Mouse (Mus musculus) liver, postnatal 0 days (tissue): Measurements from ENCODE around the gene Mex3b. TPM values are rescaled to one million over a fixed set of nuclear protein-coding genes. Genes with fewer than 3 reads are reported as not detected.

Experiments used
- ATAC-seq: fragments of 200-750 bp; cut with Nextera tagmentation; 2 replicates; pipeline ENCODE4 v1.8.0; 2017; ENCODE audit warnings: mild to moderate bottlenecking, moderate library complexity
- DNase-seq: peaks from one replicate; pipeline ENCODE4 v3.0.0-alpha.2; 2016
- H3K27ac ChIP-seq: fragments of 300-500 bp; sonication (generic); 2 replicates; pipeline ENCODE4 v1.5.1; 2014; ENCODE audit warnings: antibody characterized with exemption, moderate library complexity, mild to moderate bottlenecking, low read depth
- H3K27me3 ChIP-seq: fragments of 300-500 bp; sonication (generic); 2 replicates; pipeline ENCODE4 v1.6.1; 2014; ENCODE audit warnings: low read length, control low read depth, mixed read lengths; ENCODE audit not compliant: insufficient read depth
- H3K36me3 ChIP-seq: fragments of 300-500 bp; sonication (generic); replicated peaks from 2 replicates; pipeline ENCODE4 v1.6.1; 2014; ENCODE audit warnings: mild to moderate bottlenecking, control low read depth, low read length, moderate library complexity, mixed read lengths; ENCODE audit not compliant: insufficient read depth
- H3K4me1 ChIP-seq: fragments of 300-500 bp; sonication (generic); 2 replicates; pipeline ENCODE4 v1.6.1; 2014; ENCODE audit warnings: antibody characterized with exemption, mild to moderate bottlenecking, control low read depth; ENCODE audit not compliant: insufficient read depth
- H3K4me2 ChIP-seq: fragments of 300-500 bp; sonication (generic); 2 replicates; pipeline ENCODE4 v1.6.1; 2014; ENCODE audit warnings: low read depth, mild to moderate bottlenecking, low read length, moderate library complexity, mixed read lengths
- H3K4me3 ChIP-seq: fragments of 300-500 bp; sonication (generic); 2 replicates; pipeline ENCODE4 v1.5.1; 2014; ENCODE audit warnings: low read depth, low read length
- H3K9ac ChIP-seq: fragments of 300-500 bp; sonication (generic); replicated peaks from 2 replicates; pipeline ENCODE4 v1.6.1; 2014; ENCODE audit warnings: mild to moderate bottlenecking, moderate library complexity
- H3K9me3 ChIP-seq: fragments of 300-500 bp; sonication (generic); 2 replicates; pipeline ENCODE4 v1.6.1; 2016; ENCODE audit warnings: mild to moderate bottlenecking, control low read depth, low read length, mixed read lengths
- CTCF ChIP-seq: sonication (generic); IDR thresholded peaks from 2 replicates; pipeline ENCODE4 v1.5.1; 2016; ENCODE audit warnings: antibody characterized with exemption, low read depth
- EP300 ChIP-seq: IDR thresholded peaks from 2 replicates; pipeline ENCODE4 v1.6.1; 2016; ENCODE audit warnings: antibody characterized with exemption, low read depth, mild to moderate bottlenecking
- WGBS: fragments of 180-500 bp; shearing (Covaris S2); extraction: QIAGEN DNeasy Blood & Tissue Kit; methylation state at CpG from one replicate; pipeline ENCODE4 v1.1.7; 2014; ENCODE audit not compliant: insufficient replicate concordance; 5-methylcytosine and 5-hydroxymethylcytosine counted together
- polyA plus RNA-seq: library from polyadenylated mRNA; unstranded; fragments of >200 nt; fragmentation: Nextera tagmentation; extraction: Ambion mirVana; gene quantifications from 2 replicates; pipeline ENCODE4 v1.2.1, GENCODE M21; 2015

Gene Mex3b
- polyA plus RNA-seq, 1 experiment from 2014 or later, result 0.40 TPM

DNA sequence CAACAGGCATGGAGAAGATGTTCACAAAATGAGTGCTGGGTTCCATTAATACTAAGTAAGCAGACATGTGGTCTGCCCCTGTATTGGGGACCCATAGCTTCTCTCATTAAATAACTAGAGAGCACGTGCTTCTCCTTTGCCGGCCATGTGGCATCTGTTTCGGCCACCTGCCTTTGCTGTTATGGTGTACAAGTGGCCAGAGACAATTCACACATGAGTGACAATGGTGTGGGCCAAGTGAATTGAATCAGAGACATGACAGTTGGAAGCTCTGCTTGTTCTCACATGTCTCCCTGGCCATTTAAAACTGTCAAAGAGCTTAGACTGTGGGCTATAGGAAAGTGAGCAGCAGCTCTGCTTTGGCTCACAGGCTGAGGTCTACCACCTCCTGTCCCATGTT, 37.6 kb upstream of the Mex3b start:
- Histone ChIP-seq H3K4me1 (peaks cover 6% of the 10 kb centered on the region; the same call in 1 of the 2 replicates), H3K9me3 (no peaks in the 10 kb centered on the region), H3K4me2 (no peak overlapping the region), H3K36me3 (no peaks in the 10 kb centered on the region), H3K9ac (no peak overlapping the region), H3K27me3 (no peaks in the 10 kb centered on the region), H3K27ac (no peak overlapping the region), H3K4me3 (no peak overlapping the region)
- no peak for ATAC-seq
- WGBS, result 82% methylated on average over 3 of the region's 3 CpGs
- DNase-seq, result no peak
- TF ChIP-seq CTCF (no peak), EP300 (no peak)

DNA sequence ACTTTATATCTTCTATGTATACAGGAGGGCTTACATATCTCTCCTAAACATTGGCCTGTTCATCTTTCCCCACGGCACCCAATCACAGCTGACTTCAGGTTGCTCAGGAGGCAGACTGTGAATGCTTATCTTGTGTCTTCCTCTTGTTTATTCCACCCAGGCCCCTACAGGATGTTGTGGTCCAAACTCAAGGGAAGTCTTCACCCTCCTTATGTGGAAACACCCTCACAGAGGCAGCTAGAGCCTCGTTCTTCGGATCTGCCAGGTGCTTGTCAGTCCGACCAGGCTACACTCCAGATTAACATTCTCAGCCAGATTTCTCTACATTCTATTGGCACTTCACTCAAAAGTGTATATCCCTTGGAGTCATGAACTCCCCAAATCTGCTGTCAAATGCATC, 32.7 kb upstream of the Mex3b start:
- no peaks in the 10 kb centered on the region for H3K4me1 ChIP-seq
- WGBS, result 23% methylated on average over 4 of the region's 4 CpGs
- no peak for ATAC-seq

DNA sequence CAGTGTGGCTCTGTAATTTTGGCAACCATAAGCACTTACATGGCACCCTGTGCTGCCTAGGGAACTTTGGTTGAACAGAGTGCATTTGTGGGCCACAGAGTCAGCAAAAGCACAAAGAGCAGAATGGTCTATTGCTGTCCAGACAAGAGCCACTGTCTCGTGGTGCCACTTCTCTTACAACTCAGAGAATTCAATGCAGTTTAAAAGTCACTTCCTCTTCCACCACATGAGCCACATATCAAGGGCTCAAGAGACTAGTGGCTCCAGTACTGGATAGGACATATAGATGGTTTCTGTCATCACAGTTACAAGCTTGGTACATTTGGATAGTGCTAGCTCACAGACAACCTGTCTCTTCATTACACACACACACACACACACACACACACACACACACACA, 28.7 kb upstream of the Mex3b start:
- no peak for DNase-seq
- Histone ChIP-seq H3K9me3 (no peaks in the 10 kb centered on the region), H3K4me2 (no peak overlapping the region), H3K4me1 (no peaks in the 10 kb centered on the region; the same call in 1 of the 2 replicates), H3K4me3 (no peak overlapping the region), H3K27me3 (no peaks in the 10 kb centered on the region), H3K27ac (no peak overlapping the region), H3K36me3 (no peaks in the 10 kb centered on the region), H3K9ac (no peak overlapping the region)
- no peak for ATAC-seq
- TF ChIP-seq CTCF (no peak), EP300 (no peak)
- 19% methylated on average over 1 of the region's 1 CpGs for WGBS

More for the DNA sequence above, 32.7 kb upstream of the Mex3b start:
- no peak overlapping the region for H3K4me3 ChIP-seq
- TF ChIP-seq EP300 (no peak), CTCF (no peak)
- H3K27ac ChIP-seq, result no peak overlapping the region
- no peaks in the 10 kb centered on the region for H3K36me3 ChIP-seq
- H3K9me3 ChIP-seq, result no peaks in the 10 kb centered on the region
- no peak for DNase-seq
- no peak overlapping the region for H3K4me2 ChIP-seq
- no peak overlapping the region for H3K9ac ChIP-seq
- no peaks in the 10 kb centered on the region for H3K27me3 ChIP-seq

DNA sequence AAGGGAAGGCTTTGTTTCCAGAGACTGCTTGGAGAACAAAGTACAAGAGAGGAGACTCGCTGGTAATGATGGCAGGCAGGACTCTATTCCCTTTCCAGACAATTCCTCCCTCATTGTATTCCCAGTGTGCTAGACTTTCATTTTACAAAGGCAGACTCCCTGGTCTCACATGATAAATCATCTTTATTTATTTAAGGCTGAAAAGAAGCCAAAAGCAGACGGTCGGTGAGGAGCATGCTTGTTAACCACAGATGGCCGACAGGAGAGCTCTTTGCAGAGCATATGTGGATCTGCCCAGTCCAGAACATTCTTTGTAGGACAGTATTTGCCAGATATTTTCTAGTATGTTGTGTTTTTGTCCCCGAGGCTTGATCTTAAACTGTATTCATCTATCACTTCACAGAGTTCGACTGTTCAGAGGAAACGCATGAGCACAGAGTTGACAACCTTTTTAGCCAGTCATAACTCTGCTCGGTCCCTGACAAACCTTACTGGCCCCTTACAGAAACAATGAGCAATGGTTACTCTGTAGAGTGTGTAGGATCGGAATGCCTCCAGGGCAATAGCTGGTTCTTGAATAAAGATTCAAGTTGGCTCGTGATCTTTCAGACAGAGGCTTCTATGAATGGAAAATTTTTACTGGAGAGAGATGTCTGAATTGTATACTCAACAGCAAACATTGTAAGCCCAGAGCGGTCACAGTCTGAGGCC, 28.0 kb upstream of the Mex3b start:
- Histone ChIP-seq H3K9ac (no peak overlapping the region), H3K4me2 (no peak overlapping the region), H3K36me3 (no peaks in the 10 kb centered on the region), H3K27me3 (no peaks in the 10 kb centered on the region), H3K9me3 (no peaks in the 10 kb centered on the region), H3K4me3 (no peak overlapping the region), H3K27ac (no peak overlapping the region), H3K4me1 (no peaks in the 10 kb centered on the region; the same call in 1 of the 2 replicates)
- no peak for TF ChIP-seq CTCF
- TF ChIP-seq EP300, result no peak
- DNase-seq (no peak), ATAC-seq (no peak)
- whole genome bisulfite sequencing, result 71% methylated on average over 11 of the region's 11 CpGs

DNA sequence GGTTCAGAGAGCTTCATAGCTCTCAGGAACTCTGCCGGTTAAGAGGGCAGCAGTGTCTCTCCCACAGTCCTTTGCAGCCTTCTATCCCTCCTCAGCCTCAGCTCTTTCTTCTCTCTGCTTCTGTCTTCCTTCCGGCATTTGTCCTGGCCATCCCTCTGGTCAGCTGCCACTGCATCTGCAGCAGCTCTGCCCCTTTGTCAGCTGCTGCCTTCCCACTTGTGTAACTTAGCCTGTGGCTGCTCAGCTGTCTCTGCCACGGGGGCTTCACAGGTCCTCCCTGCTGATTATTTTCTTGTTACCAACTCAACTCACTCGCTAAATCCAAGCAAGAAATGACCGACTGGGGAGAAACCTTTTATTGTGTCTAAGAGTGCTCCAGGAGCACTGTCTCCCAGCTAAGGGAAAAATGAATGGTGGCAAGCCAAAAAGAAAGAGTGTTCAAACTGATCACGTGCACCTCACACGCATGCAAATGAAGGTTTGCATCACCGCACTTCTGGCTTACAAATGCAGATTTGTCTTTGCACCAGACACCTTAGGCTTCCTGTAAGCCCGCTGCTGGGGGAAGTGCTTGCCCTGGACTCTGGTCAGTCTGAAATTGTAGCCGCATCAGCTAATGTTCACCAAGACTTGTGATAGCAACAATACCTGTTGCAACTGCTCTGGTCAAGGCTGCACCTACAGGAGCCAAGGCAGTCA, 24.8 kb upstream of the Mex3b start:
- H3K4me1 ChIP-seq, result no peaks in the 10 kb centered on the region; the same call in 1 of the 2 replicates
- H3K4me3 ChIP-seq, result no peak overlapping the region
- 42% methylated on average over 10 of the region's 10 CpGs for whole genome bisulfite sequencing
- no peaks in the 10 kb centered on the region for H3K36me3 ChIP-seq
- no peaks in the 10 kb centered on the region for H3K9me3 ChIP-seq
- no peak for DNase-seq
- no peak overlapping the region for H3K9ac ChIP-seq
- ATAC-seq, result no peak
- H3K4me2 ChIP-seq, result no peak overlapping the region
- TF ChIP-seq EP300 (no peak), CTCF (no peak)
- H3K27ac ChIP-seq, result no peak overlapping the region
- no peaks in the 10 kb centered on the region for H3K27me3 ChIP-seq

DNA sequence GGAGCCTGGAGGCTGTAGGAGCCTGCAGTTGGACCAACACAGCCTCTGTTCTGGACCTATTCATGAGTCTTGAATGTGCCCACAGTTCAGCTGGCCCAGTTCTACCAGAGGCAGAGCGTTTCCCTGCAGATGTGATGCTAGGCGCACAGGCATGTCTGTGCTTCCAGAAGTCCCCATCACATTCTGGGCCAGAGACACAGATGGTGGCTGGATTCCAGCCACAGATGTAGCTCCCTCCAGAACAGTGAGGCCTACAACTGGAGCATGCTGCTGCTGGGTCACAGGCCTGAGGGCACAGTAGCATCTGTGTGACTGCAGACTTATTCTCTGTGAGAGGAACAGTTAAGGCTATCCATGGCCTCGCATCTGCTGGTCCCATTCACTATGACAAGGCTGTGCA, 16.4 kb upstream of the Mex3b start:
- 79% methylated on average over 3 of the region's 3 CpGs for WGBS
- Histone ChIP-seq H3K27me3 (no peaks in the 10 kb centered on the region), H3K36me3 (no peaks in the 10 kb centered on the region), H3K4me1 (no peaks in the 10 kb centered on the region), H3K4me3 (no peak overlapping the region), H3K4me2 (no peak overlapping the region), H3K27ac (no peak overlapping the region), H3K9ac (no peak overlapping the region), H3K9me3 (no peaks in the 10 kb centered on the region)
- DNase-seq (no peak), ATAC-seq (no peak)
- TF ChIP-seq EP300 (no peak), CTCF (no peak)
